Mouse (Mus musculus) liver, embryonic 14.5 days (tissue): ENCODE results near the gene Tapbpl.

Experiments used
- CTCF ChIP-seq: IDR thresholded peaks from 2 replicates; pipeline ENCODE4 v1.5.1; 2016; ENCODE audit warnings: antibody characterized with exemption, low read depth, control low read depth
- EP300 ChIP-seq: IDR thresholded peaks from 2 replicates; pipeline ENCODE4 v1.6.1; 2016; ENCODE audit warnings: antibody characterized with exemption, low read depth

- TF ChIP-seq CTCF (no peak), EP300 (no peak)
Observed at GRCm38 (mm10) chr6:125232045-125232437, 381 bp upstream of the Tapbpl start.
